Mouse (Mus musculus) forebrain, embryonic 16.5 days (tissue): ENCODE results near the gene Kcnd1. TPM values are rescaled to one million over a fixed set of nuclear protein-coding genes. Genes with fewer than 3 reads are reported as not detected.

Experiments used
- ATAC-seq: fragments of 200-750 bp; cut with Nextera tagmentation; 2 replicates; pipeline ENCODE4 v1.8.0; 2017; ENCODE audit warnings: mild to moderate bottlenecking, moderate library complexity
- H3K27ac ChIP-seq: fragments of 300-500 bp; sonication (generic); 2 replicates; pipeline ENCODE4 v1.5.1; 2014; ENCODE audit warnings: low read length, control low read depth
- H3K27me3 ChIP-seq: fragments of 300-500 bp; sonication (generic); replicated peaks from 2 replicates; pipeline ENCODE4 v1.6.1; 2014; ENCODE audit warnings: low read length; ENCODE audit not compliant: control insufficient read depth, insufficient read depth
- H3K36me3 ChIP-seq: fragments of 300-500 bp; sonication (generic); 2 replicates; pipeline ENCODE4 v1.6.1; 2014; ENCODE audit not compliant: control insufficient read depth, insufficient read depth
- H3K4me1 ChIP-seq: fragments of 300-500 bp; sonication (generic); replicated peaks from 2 replicates; pipeline ENCODE4 v1.6.1; 2014; ENCODE audit warnings: low read length; ENCODE audit not compliant: control insufficient read depth, insufficient read depth
- H3K4me2 ChIP-seq: fragments of 300-500 bp; sonication (generic); 2 replicates; pipeline ENCODE4 v1.6.1; 2014; ENCODE audit warnings: mild to moderate bottlenecking, low read length, control low read depth
- H3K4me3 ChIP-seq: fragments of 300-500 bp; sonication (generic); replicated peaks from 2 replicates; pipeline ENCODE4 v1.5.1; 2014; ENCODE audit warnings: mild to moderate bottlenecking, low read length, control low read depth
- H3K9ac ChIP-seq: fragments of 300-500 bp; sonication (generic); replicated peaks from 2 replicates; pipeline ENCODE4 v1.6.1; 2014; ENCODE audit warnings: low read depth, low read length, control low read depth
- H3K9me3 ChIP-seq: fragments of 300-500 bp; sonication (generic); 2 replicates; pipeline ENCODE4 v1.6.1; 2016; ENCODE audit warnings: low read length; ENCODE audit not compliant: control insufficient read depth
- WGBS: fragments of 180-500 bp; shearing (Covaris S2); extraction: QIAGEN DNeasy Blood & Tissue Kit; methylation state at CpG from one replicate; pipeline ENCODE4 v1.1.7; 2014; 5-methylcytosine and 5-hydroxymethylcytosine counted together
- microRNA counts: library from miRNA; unstranded; fragments of <30 nt; microRNA quantifications from one replicate; lab custom pipeline; 2016
- microRNA-seq: library from miRNA; unstranded; fragments of <30 nt; microRNA quantifications from one replicate; pipeline ENCODE4, GENCODE M21; 2017
- polyA plus RNA-seq: library from polyadenylated mRNA; unstranded; fragments of >200 nt; fragmentation: Nextera tagmentation; extraction: Ambion mirVana; gene quantifications from 2 replicates; pipeline ENCODE4 v1.2.1, GENCODE M21; 2015

Kcnd1 gene
- polyA plus RNA-seq, 1 experiment from 2014 or later = 4.0 TPM

- Histone ChIP-seq H3K4me2 (no peak overlapping the region), H3K4me3 (no peak overlapping the region), H3K9me3 (no peaks in the 10 kb centered on the region), H3K36me3 (peaks cover 5% of the 10 kb centered on the region; the same call in 1 of the 2 replicates), H3K9ac (no peak overlapping the region), H3K27ac (no peak overlapping the region), H3K4me1 (no peaks in the 10 kb centered on the region), H3K27me3 (no peaks in the 10 kb centered on the region)
- ATAC-seq = no peak
- 16% methylated on average over 3 of the region's 3 CpGs for WGBS
Measured at GRCm38 (mm10) chrX:7869826-7870225, 47.7 kb downstream of the Kcnd1 start.

- Histone ChIP-seq H3K36me3 (peaks cover 2% of the 10 kb centered on the region; the same call in 1 of the 2 replicates), H3K9ac (peak within 1 kb of the TSS; percentile 63), H3K27me3 (no peaks in the 10 kb centered on the region), H3K9me3 (no peaks in the 10 kb centered on the region), H3K4me1 (peaks cover 13% of the 10 kb centered on the region), H3K4me3 (peak within 1 kb of the TSS; percentile 51), H3K27ac (peak within 1 kb of the TSS; percentile 47), H3K4me2 (peak within 1 kb of the TSS; percentile 77)
- ATAC-seq = peak; percentile 91
- 13% methylated on average over 36 of the region's 38 CpGs for WGBS
Measured at GRCm38 (mm10) chrX:7878007-7878419, 55.9 kb downstream of the Kcnd1 start, which contains the start of gene Pim2. Gene Pim2, plus strand, starts transcription at chrX:7878262.

GRCm38 (mm10) chrX:7878495-7878894 lies 56.4 kb downstream of the Kcnd1 start:
- peak; percentile 21 for ATAC-seq
- H3K27ac ChIP-seq = no peak overlapping the region
- peak overlapping the region; percentile 77 for H3K4me2 ChIP-seq
- peaks cover 16% of the 10 kb centered on the region for H3K4me1 ChIP-seq
- no peaks in the 10 kb centered on the region for H3K27me3 ChIP-seq
- peak overlapping the region; percentile 63 for H3K9ac ChIP-seq
- WGBS = 15% methylated on average over 21 of the region's 21 CpGs
- no peaks in the 10 kb centered on the region for H3K9me3 ChIP-seq
- peaks cover 2% of the 10 kb centered on the region; the same call in 1 of the 2 replicates for H3K36me3 ChIP-seq
- peak overlapping the region; percentile 51 for H3K4me3 ChIP-seq

GRCm38 (mm10) chrX:7879819-7880218 lies 57.7 kb downstream of the Kcnd1 start:
- peak overlapping the region; percentile 77 for H3K4me2 ChIP-seq
- no peaks in the 10 kb centered on the region for H3K36me3 ChIP-seq
- H3K9ac ChIP-seq = 0 out of 2 replicates have a peak overlapping the region, but pooled peaks have one; percentile 6
- WGBS = 11% methylated on average over 11 of the region's 11 CpGs
- H3K27me3 ChIP-seq = no peaks in the 10 kb centered on the region
- no peaks in the 10 kb centered on the region for H3K9me3 ChIP-seq
- ATAC-seq = peak; percentile 32
- no peak overlapping the region for H3K27ac ChIP-seq
- peaks cover 17% of the 10 kb centered on the region for H3K4me1 ChIP-seq
- peak overlapping the region; percentile 51 for H3K4me3 ChIP-seq

GRCm38 (mm10) chrX:7883841-7884567 lies 61.9 kb downstream of the Kcnd1 start, which contains the start of gene Slc35a2:
Gene Slc35a2, plus strand, starts transcription at chrX:7884028.
- Histone ChIP-seq H3K9me3 (no peaks in the 10 kb centered on the region), H3K4me3 (peak within 1 kb of the TSS; percentile 49), H3K9ac (peak within 1 kb of the TSS; percentile 39), H3K27me3 (no peaks in the 10 kb centered on the region), H3K27ac (peak within 1 kb of the TSS; percentile 78), H3K4me2 (peak within 1 kb of the TSS; percentile 61), H3K36me3 (no peaks in the 10 kb centered on the region), H3K4me1 (peaks cover 14% of the 10 kb centered on the region)
- peak; percentile 85 for ATAC-seq
- WGBS = 12% methylated on average over 40 of the region's 49 CpGs

MicroRNA genes within 50 kb of the gene (microRNA counts, 519-probe panel; counts per million panel counts)
- 2,625 counts per million, percentile 67 among the panel's probes with 10 or more counts for microRNA mmu-miR-1198 (lab: Ali Mortazavi, UCI)

Small RNA genes within 50 kb of the gene (microRNA-seq; reads per million reads assigned to microRNA genes)
- 50.3 reads per million, percentile 44 among the genes with 10 or more reads in this experiment for gene Mir1198

Other genes with a start within 250 kb of the Kcnd1 start
- gene Foxp3, start 248.6 kb upstream of the Kcnd1 start, polyA plus RNA-seq = 0.11 and 0.16 TPM in 2 replicates
- gene Ppp1r3f, start 248.0 kb upstream of the Kcnd1 start, polyA plus RNA-seq = 4.1 and 4.6 TPM in 2 replicates
- 40.5 and 43.9 TPM in 2 replicates for gene Ccdc22, start 216.8 kb upstream of the Kcnd1 start, polyA plus RNA-seq
- 0.06 and 0.16 TPM in 2 replicates for gene Cacna1f, start 215.2 kb upstream of the Kcnd1 start, polyA plus RNA-seq
- gene Syp, start 183.8 kb upstream of the Kcnd1 start, polyA plus RNA-seq = 120 and 161 TPM in 2 replicates
- 1.5 and 1.6 TPM in 2 replicates for gene Prickle3, start 165.0 kb upstream of the Kcnd1 start, polyA plus RNA-seq
- gene Plp2, start 150.9 kb upstream of the Kcnd1 start, polyA plus RNA-seq = 35.1 and 41.7 TPM in 2 replicates
- 0.19 and 0.61 TPM in 2 replicates for gene Magix, start 141.0 kb upstream of the Kcnd1 start, polyA plus RNA-seq
- gene Gpkow, start 125.2 kb upstream of the Kcnd1 start, polyA plus RNA-seq = 53.2 and 53.5 TPM in 2 replicates
- 36.7 and 40.5 TPM in 2 replicates for gene Wdr45, start 108.0 kb upstream of the Kcnd1 start, polyA plus RNA-seq
- 0.71 TPM in 1 of 2 replicates, not detected in the other for gene Gm45208, start 100.0 kb upstream of the Kcnd1 start, polyA plus RNA-seq
- 112 and 119 TPM in 2 replicates for gene Praf2, start 93.8 kb upstream of the Kcnd1 start, polyA plus RNA-seq
- gene Ccdc120, start 71.4 kb upstream of the Kcnd1 start, polyA plus RNA-seq = 50.0 and 64.2 TPM in 2 replicates
- 20.4 and 21.9 TPM in 2 replicates for gene Tfe3, start 59.7 kb upstream of the Kcnd1 start, polyA plus RNA-seq
- 72.6 and 81.9 TPM in 2 replicates for gene Gripap1, start 32.5 kb upstream of the Kcnd1 start, polyA plus RNA-seq
- 49.9 and 54.1 TPM in 2 replicates for gene Otud5, start 19.1 kb downstream of the Kcnd1 start, polyA plus RNA-seq
- 16.9 and 22.4 TPM in 2 replicates for gene Pim2, start 56.0 kb downstream of the Kcnd1 start, polyA plus RNA-seq
- 39.4 and 46.0 TPM in 2 replicates for gene Slc35a2, start 61.7 kb downstream of the Kcnd1 start, polyA plus RNA-seq
- 218 and 223 TPM in 2 replicates for gene Pqbp1, start 77.0 kb downstream of the Kcnd1 start, polyA plus RNA-seq
- 134 and 155 TPM in 2 replicates for gene Timm17b, start 77.1 kb downstream of the Kcnd1 start, polyA plus RNA-seq
- not detected in 2 replicates for gene Gm10491, start 85.5 kb downstream of the Kcnd1 start, polyA plus RNA-seq
- not detected in 2 replicates for gene Gm10490, start 87.3 kb downstream of the Kcnd1 start, polyA plus RNA-seq
- 101 and 151 TPM in 2 replicates for gene Pcsk1n, start 97.5 kb downstream of the Kcnd1 start, polyA plus RNA-seq
- not detected in 2 replicates for gene Eras, start 106.3 kb downstream of the Kcnd1 start, polyA plus RNA-seq
- gene Hdac6, start 125.6 kb downstream of the Kcnd1 start, polyA plus RNA-seq = 53.2 and 59.8 TPM in 2 replicates
- not detected in 2 replicates for gene Gata1, start 155.8 kb downstream of the Kcnd1 start, polyA plus RNA-seq
- gene Glod5, start 196.2 kb downstream of the Kcnd1 start, polyA plus RNA-seq = 0.33 and 0.39 TPM in 2 replicates